Mouse (Mus musculus): Measurements from ENCODE around the gene Krt72. TPM values are rescaled to one million over a fixed set of nuclear protein-coding genes. Genes with fewer than 3 reads are reported as not detected.

The Krt72 gene
- polyA plus RNA-seq (2015; fragmentation: Nextera tagmentation; extraction: Ambion mirVana), result 7.3 and 8.2 TPM in 2 replicates

GRCm38 (mm10) chr15:101786360-101786759 is at the start of gene Krt72:
Krt72 (minus strand) TSS chr15:101786460.
- Histone ChIP-seq H3K27ac (replicated peaks) (no peak within 1 kb of the TSS), H3K4me2 (replicated peaks) (no peak within 1 kb of the TSS), H3K9me3 (replicated peaks) (no peaks in the 10 kb centered on the region), H3K4me3 (replicated peaks) (no peak within 1 kb of the TSS), H3K4me1 (no peaks in the 10 kb centered on the region), H3K36me3 (no peaks in the 10 kb centered on the region), H3K9ac (no peak within 1 kb of the TSS), H3K27me3 (no peaks in the 10 kb centered on the region)
- ATAC-seq (ENCODE audit: insufficient number of reproducible peaks, low FRiP score, low TSS enrichment, low read depth), result no peak
- 79% methylated on average over 18 of the region's 18 CpGs for WGBS

GRCm38 (mm10) chr15:101834784-101835328 is 48.6 kb upstream of the Krt72 start:
- Histone ChIP-seq H3K27ac (replicated peaks) (no peak overlapping the region), H3K36me3 (no peaks in the 10 kb centered on the region), H3K9ac (no peak overlapping the region), H3K4me2 (replicated peaks) (no peak overlapping the region), H3K9me3 (replicated peaks) (no peaks in the 10 kb centered on the region), H3K4me3 (replicated peaks) (no peak overlapping the region), H3K27me3 (no peaks in the 10 kb centered on the region), H3K4me1 (no peaks in the 10 kb centered on the region)
- no peak for ATAC-seq (ENCODE audit: insufficient number of reproducible peaks, low FRiP score, low TSS enrichment, low read depth)
- WGBS, result 61% methylated on average over 5 of the region's 5 CpGs

GRCm38 (mm10) chr15:101833131-101833530 is 46.9 kb upstream of the Krt72 start:
- WGBS, result 23% methylated on average over 6 of the region's 6 CpGs
- H3K27ac ChIP-seq (replicated peaks), result no peak overlapping the region

GRCm38 (mm10) chr15:101829441-101829840 is 43.2 kb upstream of the Krt72 start:
- ATAC-seq (ENCODE audit: insufficient number of reproducible peaks, low FRiP score, low TSS enrichment, low read depth), result no peak
- Histone ChIP-seq H3K9me3 (replicated peaks) (no peaks in the 10 kb centered on the region), H3K4me1 (no peaks in the 10 kb centered on the region), H3K4me3 (replicated peaks) (no peak overlapping the region), H3K36me3 (no peaks in the 10 kb centered on the region), H3K9ac (no peak overlapping the region), H3K4me2 (replicated peaks) (no peak overlapping the region), H3K27ac (replicated peaks) (no peak overlapping the region), H3K27me3 (no peaks in the 10 kb centered on the region)
- WGBS, result 53% methylated on average over 5 of the region's 5 CpGs

More at GRCm38 (mm10) chr15:101833131-101833530, 46.9 kb upstream of the Krt72 start:
- ATAC-seq (ENCODE audit: insufficient number of reproducible peaks, low FRiP score, low TSS enrichment, low read depth), result no peak
- H3K27me3 ChIP-seq, result no peaks in the 10 kb centered on the region
- no peaks in the 10 kb centered on the region for H3K9me3 ChIP-seq (replicated peaks)
- H3K4me2 ChIP-seq (replicated peaks), result no peak overlapping the region
- no peaks in the 10 kb centered on the region for H3K36me3 ChIP-seq
- no peak overlapping the region for H3K4me3 ChIP-seq (replicated peaks)
- no peak overlapping the region for H3K9ac ChIP-seq
- H3K4me1 ChIP-seq, result no peaks in the 10 kb centered on the region

GRCm38 (mm10) chr15:101821786-101822185 is 35.5 kb upstream of the Krt72 start:
- WGBS, result 19% methylated on average over 3 of the region's 3 CpGs
- H3K9me3 ChIP-seq (replicated peaks), result no peaks in the 10 kb centered on the region
- no peak for ATAC-seq (ENCODE audit: insufficient number of reproducible peaks, low FRiP score, low TSS enrichment, low read depth)

GRCm38 (mm10) chr15:101817875-101818274 is 31.6 kb upstream of the Krt72 start, which contains the start of gene Krt2:
Krt2 (minus strand) TSS chr15:101818169.
- H3K27ac ChIP-seq (replicated peaks), result no peak within 1 kb of the TSS
- no peak within 1 kb of the TSS for H3K4me2 ChIP-seq (replicated peaks)
- 78% methylated on average over 16 of the region's 16 CpGs for WGBS
- no peak within 1 kb of the TSS for H3K4me3 ChIP-seq (replicated peaks)
- H3K36me3 ChIP-seq, result no peaks in the 10 kb centered on the region
- H3K9me3 ChIP-seq (replicated peaks), result no peaks in the 10 kb centered on the region
- ATAC-seq (ENCODE audit: insufficient number of reproducible peaks, low FRiP score, low TSS enrichment, low read depth), result no peak
- no peak within 1 kb of the TSS for H3K9ac ChIP-seq
- no peaks in the 10 kb centered on the region for H3K4me1 ChIP-seq
- H3K27me3 ChIP-seq, result 0 out of 2 replicates have a peak, but pooled peaks cover 2% of the 10 kb centered on the region

More at GRCm38 (mm10) chr15:101821786-101822185, 35.5 kb upstream of the Krt72 start:
- Histone ChIP-seq H3K4me2 (replicated peaks) (no peak overlapping the region), H3K9ac (no peak overlapping the region), H3K4me3 (replicated peaks) (no peak overlapping the region), H3K27ac (replicated peaks) (no peak overlapping the region), H3K4me1 (no peaks in the 10 kb centered on the region), H3K36me3 (no peaks in the 10 kb centered on the region), H3K27me3 (no peaks in the 10 kb centered on the region)

GRCm38 (mm10) chr15:101803052-101803822 is 17.0 kb upstream of the Krt72 start:
- H3K4me1 ChIP-seq, result no peaks in the 10 kb centered on the region
- H3K9me3 ChIP-seq (replicated peaks), result no peaks in the 10 kb centered on the region
- no peaks in the 10 kb centered on the region for H3K36me3 ChIP-seq
- H3K27me3 ChIP-seq, result peaks cover 3% of the 10 kb centered on the region; the same call in 1 of the 2 replicates
- no peak overlapping the region for H3K27ac ChIP-seq (replicated peaks)
- WGBS, result 82% methylated on average over 11 of the region's 11 CpGs
- ATAC-seq (ENCODE audit: insufficient number of reproducible peaks, low FRiP score, low TSS enrichment, low read depth), result no peak
- no peak overlapping the region for H3K4me2 ChIP-seq (replicated peaks)
- H3K4me3 ChIP-seq (replicated peaks), result no peak overlapping the region
- no peak overlapping the region for H3K9ac ChIP-seq

- WGBS, result 71% methylated on average over 6 of the region's 6 CpGs
Observed at GRCm38 (mm10) chr15:101802296-101802835, 16.1 kb upstream of the Krt72 start, which contains the start of gene Krt73. Krt73 (minus strand) TSS chr15:101802346.

GRCm38 (mm10) chr15:101790867-101791266 is 4.6 kb upstream of the Krt72 start:
- no peak for ATAC-seq (ENCODE audit: insufficient number of reproducible peaks, low FRiP score, low TSS enrichment, low read depth)

More at GRCm38 (mm10) chr15:101802296-101802835, 16.1 kb upstream of the Krt72 start, which contains the start of gene Krt73:
- no peak within 1 kb of the TSS for H3K27ac ChIP-seq (replicated peaks)
- H3K36me3 ChIP-seq, result no peaks in the 10 kb centered on the region
- H3K4me3 ChIP-seq (replicated peaks), result no peak within 1 kb of the TSS
- H3K9ac ChIP-seq, result no peak within 1 kb of the TSS
- no peaks in the 10 kb centered on the region for H3K9me3 ChIP-seq (replicated peaks)
- no peaks in the 10 kb centered on the region for H3K4me1 ChIP-seq
- ATAC-seq (ENCODE audit: insufficient number of reproducible peaks, low FRiP score, low TSS enrichment, low read depth), result no peak
- peaks cover 3% of the 10 kb centered on the region; the same call in 1 of the 2 replicates for H3K27me3 ChIP-seq
- H3K4me2 ChIP-seq (replicated peaks), result no peak within 1 kb of the TSS

GRCm38 (mm10) chr15:101773420-101773819 is 12.8 kb downstream of the Krt72 start:
- H3K36me3 ChIP-seq, result no peaks in the 10 kb centered on the region
- peaks cover 15% of the 10 kb centered on the region; the same call in 1 of the 2 replicates for H3K4me1 ChIP-seq
- H3K27me3 ChIP-seq, result no peaks in the 10 kb centered on the region
- no peak for ATAC-seq (ENCODE audit: insufficient number of reproducible peaks, low FRiP score, low TSS enrichment, low read depth)
- no peak overlapping the region for H3K9ac ChIP-seq
- WGBS, result 73% methylated on average over 10 of the region's 10 CpGs
- H3K4me3 ChIP-seq (replicated peaks), result no peak overlapping the region
- no peak overlapping the region for H3K4me2 ChIP-seq (replicated peaks)
- no peak overlapping the region for H3K27ac ChIP-seq (replicated peaks)
- no peaks in the 10 kb centered on the region for H3K9me3 ChIP-seq (replicated peaks)

More at GRCm38 (mm10) chr15:101790867-101791266, 4.6 kb upstream of the Krt72 start:
- H3K4me1 ChIP-seq, result no peaks in the 10 kb centered on the region
- no peak overlapping the region for H3K27ac ChIP-seq (replicated peaks)
- no peak overlapping the region for H3K4me3 ChIP-seq (replicated peaks)
- WGBS, result 32% methylated on average over 3 of the region's 3 CpGs
- no peaks in the 10 kb centered on the region for H3K27me3 ChIP-seq
- H3K9ac ChIP-seq, result no peak overlapping the region
- H3K4me2 ChIP-seq (replicated peaks), result no peak overlapping the region
- H3K9me3 ChIP-seq (replicated peaks), result no peaks in the 10 kb centered on the region
- H3K36me3 ChIP-seq, result no peaks in the 10 kb centered on the region

GRCm38 (mm10) chr15:101772711-101773081 is 13.6 kb downstream of the Krt72 start:
- peaks cover 15% of the 10 kb centered on the region; the same call in 1 of the 2 replicates for H3K4me1 ChIP-seq
- 2% methylated on average over 5 of the region's 5 CpGs for WGBS
- no peaks in the 10 kb centered on the region for H3K9me3 ChIP-seq (replicated peaks)
- no peaks in the 10 kb centered on the region for H3K36me3 ChIP-seq
- H3K4me2 ChIP-seq (replicated peaks), result no peak overlapping the region
- H3K27me3 ChIP-seq, result no peaks in the 10 kb centered on the region
- no peak overlapping the region for H3K4me3 ChIP-seq (replicated peaks)
- H3K27ac ChIP-seq (replicated peaks), result no peak overlapping the region
- ATAC-seq (ENCODE audit: insufficient number of reproducible peaks, low FRiP score, low TSS enrichment, low read depth), result no peak; the same call in 1 of the 2 replicates
- no peak overlapping the region for H3K9ac ChIP-seq
